Mouse (Mus musculus) hindlimb bud, embryonic 11.5 days (tissue): Measurements from ENCODE around the gene Aurkb.

Experiments
- DNase-seq: peaks from one replicate; pipeline ENCODE4 v3.0.0-alpha.2; 2012; ENCODE audit warnings: low read depth, low spot score; ENCODE audit errors: extremely low spot score

The Aurkb gene

GRCm38 (mm10) chr11:69096360-69096986 lies 51.0 kb downstream of the Aurkb start:
- DNase-seq, result no peak

- no peak for DNase-seq
Observed at GRCm38 (mm10) chr11:69096987-69097900, 51.8 kb downstream of the Aurkb start.

GRCm38 (mm10) chr11:69098039-69098761 lies 52.8 kb downstream of the Aurkb start:
- DNase-seq, result no peak

GRCm38 (mm10) chr11:69098762-69099091 lies 53.3 kb downstream of the Aurkb start:
- DNase-seq, result no peak

- DNase-seq, result no peak
Observed at GRCm38 (mm10) chr11:69099177-69099914, 53.9 kb downstream of the Aurkb start.

- DNase-seq, result no peak
Observed at GRCm38 (mm10) chr11:69099915-69100345, 54.5 kb downstream of the Aurkb start.

- DNase-seq, result no peak
Observed at GRCm38 (mm10) chr11:69100639-69101360, 55.4 kb downstream of the Aurkb start.
